Mouse (Mus musculus): ENCODE data around the gene Gm20532.

The Gm20532 gene

DNA sequence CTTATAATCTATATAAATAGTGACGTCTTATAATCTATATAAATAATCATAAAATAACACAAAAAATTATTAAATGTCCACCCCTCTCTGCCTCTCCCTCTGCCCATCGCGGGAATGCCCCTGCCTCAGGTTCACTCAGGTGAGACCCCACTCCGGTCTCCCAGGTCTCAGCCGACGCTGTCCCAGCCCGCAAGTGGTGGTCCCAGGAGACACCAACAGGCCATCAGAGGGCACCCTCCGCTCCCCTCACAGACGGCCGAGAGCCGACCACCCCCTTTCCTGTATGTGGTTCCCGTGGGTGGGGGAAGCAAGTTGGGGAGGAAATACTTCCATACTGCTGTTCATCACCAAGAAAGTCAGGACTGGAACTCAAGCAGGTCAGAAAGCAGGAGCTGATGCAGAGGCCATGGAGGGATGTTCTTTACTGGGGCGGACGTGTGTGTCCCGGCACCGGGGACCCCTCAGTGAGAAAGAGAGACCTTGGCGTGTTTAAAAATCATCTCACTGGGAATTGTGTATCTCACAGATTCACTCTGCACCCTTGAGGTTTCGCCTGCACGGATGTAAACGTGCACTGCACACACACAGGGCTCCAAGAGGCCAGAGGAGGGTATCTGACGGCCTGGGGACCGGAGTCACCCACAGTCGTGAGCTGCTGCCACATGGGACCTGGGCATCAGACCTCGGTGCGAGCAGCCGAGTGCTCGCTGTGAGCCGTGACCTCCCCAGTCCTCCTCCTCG, 75.5 kb downstream of the Gm20532 start:
- DNase-seq = peak; percentile 48

DNA sequence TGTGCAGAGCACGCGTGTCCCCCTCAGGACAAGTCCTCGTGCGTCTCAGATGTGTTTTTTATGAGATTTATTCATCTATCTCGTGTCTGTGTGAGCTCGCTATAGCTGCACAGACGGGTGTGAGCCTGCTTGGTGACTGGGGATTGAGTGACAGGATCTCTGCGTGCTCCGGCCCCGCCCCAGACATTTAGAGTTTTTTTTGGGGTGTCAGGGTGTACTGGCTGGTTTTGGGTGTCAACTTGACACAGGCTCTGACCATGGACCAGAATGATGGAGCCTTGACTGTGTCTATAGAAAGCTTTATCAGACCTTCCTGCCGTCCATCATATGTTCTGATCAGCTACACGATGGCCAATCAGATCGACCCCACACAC, 76.1 kb downstream of the Gm20532 start:
- no peak for DNase-seq

DNA sequence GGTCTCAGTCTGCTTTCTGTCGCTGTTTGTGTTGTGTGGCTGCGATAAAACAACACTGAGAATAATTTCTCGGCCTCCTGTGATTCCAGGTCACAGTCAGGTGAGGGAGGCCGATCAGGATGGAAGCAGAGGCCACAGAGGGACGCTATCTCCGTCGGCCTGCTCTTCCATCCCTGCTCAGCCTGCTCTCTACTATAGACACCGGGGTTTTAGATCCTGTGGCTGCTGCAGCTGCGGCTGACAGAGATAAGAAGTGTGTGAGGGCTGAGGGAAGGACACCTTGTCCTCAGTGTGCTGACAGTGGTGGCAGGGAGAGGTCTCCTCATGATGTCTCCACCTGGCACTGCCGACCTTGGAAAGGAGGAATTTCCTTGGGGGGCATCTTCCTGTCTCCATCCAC, 76.7 kb downstream of the Gm20532 start:
- no peak for DNase-seq

DNA sequence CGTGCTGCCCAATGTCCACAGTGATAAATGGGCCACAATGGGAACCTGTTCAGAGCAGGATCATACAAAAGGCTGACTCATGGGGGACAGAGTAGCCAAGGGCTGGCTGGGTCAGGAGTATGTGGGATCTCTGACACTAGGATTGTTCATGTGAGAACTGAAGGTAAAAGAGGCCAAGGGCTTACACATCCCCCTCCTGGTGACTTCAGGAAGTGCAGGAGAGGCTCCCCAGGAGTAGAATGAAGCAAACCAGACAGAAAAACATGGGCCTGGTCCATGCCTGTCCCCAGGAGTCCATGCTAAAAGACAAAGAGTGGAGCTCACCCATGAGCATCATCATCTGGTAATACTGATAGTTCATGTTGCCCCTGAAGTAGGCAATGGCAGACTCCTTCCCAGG, 77.1 kb downstream of the Gm20532 start:
- peak; percentile 77 for DNase-seq

DNA sequence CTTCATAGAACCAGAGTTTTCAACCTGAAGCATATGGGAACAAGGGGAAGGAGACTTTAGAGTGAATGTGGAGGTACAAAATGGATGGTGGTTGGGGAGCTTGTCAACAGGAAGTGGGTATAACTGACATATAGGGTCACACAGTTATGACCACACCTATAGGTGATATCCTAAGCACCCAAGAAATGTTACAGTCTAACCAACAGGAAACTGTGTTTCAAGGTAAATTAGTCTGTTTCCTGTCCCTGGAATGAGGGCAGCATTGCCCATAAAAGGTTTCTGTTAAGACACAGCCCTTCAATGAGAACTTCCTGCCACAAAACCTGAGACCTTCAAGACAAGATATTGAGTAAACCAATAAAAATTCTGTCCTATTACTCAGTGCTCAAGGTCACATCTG, 82.3 kb downstream of the Gm20532 start:
- DNase-seq = peak; percentile 30

DNA sequence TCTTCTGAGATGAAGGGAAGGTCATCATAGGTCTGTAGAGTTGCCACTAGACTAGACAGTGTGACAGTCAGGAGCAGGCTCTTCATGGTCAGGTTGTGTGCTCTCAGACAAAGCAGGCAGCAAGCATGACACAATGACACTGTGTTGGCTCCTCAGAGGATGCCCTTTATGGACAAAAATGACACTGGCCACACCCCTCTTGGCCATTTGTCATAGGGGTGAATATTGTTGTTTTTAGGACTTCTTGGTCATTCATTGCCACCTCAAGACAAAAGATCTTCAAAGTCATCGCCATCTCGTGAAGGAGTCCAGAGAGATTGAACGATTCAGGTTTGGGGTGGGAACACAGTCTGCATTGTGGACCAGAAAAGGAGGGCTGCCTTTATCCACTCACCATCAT, 84.7 kb downstream of the Gm20532 start, which contains the start of gene Lcn4:
Lcn4 (minus strand) TSS at position 101 of the 400 bp plus-strand sequence.
- DNase-seq = no peak

Data from thymus, postnatal 14 days (tissue).